Mouse (Mus musculus) heart, embryonic 10.5 days (tissue): Measurements from ENCODE around the gene Zmym3. TPM values are rescaled to one million over a fixed set of nuclear protein-coding genes. Genes with fewer than 3 reads are reported as not detected.

Source experiments
- DNase-seq: peaks from one replicate; pipeline ENCODE4 v3.0.0-alpha.2; 2017; ENCODE audit warnings: low spot score
- H3K27ac ChIP-seq: fragments of 300-500 bp; sonication (generic); 2 replicates; pipeline ENCODE4 v1.5.1; 2016; ENCODE audit warnings: mild to moderate bottlenecking
- H3K27me3 ChIP-seq: fragments of 300-500 bp; sonication (generic); 2 replicates; pipeline ENCODE4 v1.6.1; 2016; ENCODE audit warnings: mild to moderate bottlenecking; ENCODE audit not compliant: poor library complexity, insufficient read depth, severe bottlenecking
- H3K36me3 ChIP-seq: fragments of 300-500 bp; sonication (generic); 2 replicates; pipeline ENCODE4 v1.6.1; 2016; ENCODE audit warnings: mild to moderate bottlenecking, moderate library complexity
- H3K4me1 ChIP-seq: fragments of 300-500 bp; sonication (generic); 2 replicates; pipeline ENCODE4 v1.6.1; 2016; ENCODE audit warnings: mild to moderate bottlenecking
- H3K4me3 ChIP-seq: fragments of 300-500 bp; sonication (generic); 2 replicates; pipeline ENCODE4 v1.5.1; 2016; ENCODE audit warnings: mild to moderate bottlenecking, moderate library complexity
- H3K9me3 ChIP-seq: fragments of 300-500 bp; sonication (generic); 2 replicates; pipeline ENCODE4 v1.6.1; 2016; ENCODE audit warnings: mild to moderate bottlenecking, moderate library complexity
- WGBS: fragments of 180-500 bp; shearing (Covaris S2); methylation state at CpG from one replicate; pipeline ENCODE4 v1.1.7; 2016; 5-methylcytosine and 5-hydroxymethylcytosine counted together
- polyA plus RNA-seq: library from polyadenylated mRNA; unstranded; fragments of >200 nt; fragmentation: Nextera tagmentation; extraction: Ambion mirVana; gene quantifications from 2 replicates; pipeline ENCODE4 v1.2.1, GENCODE M21; 2016

Zmym3 gene
- 30.3 and 31.5 TPM in 2 replicates for polyA plus RNA-seq

DNA sequence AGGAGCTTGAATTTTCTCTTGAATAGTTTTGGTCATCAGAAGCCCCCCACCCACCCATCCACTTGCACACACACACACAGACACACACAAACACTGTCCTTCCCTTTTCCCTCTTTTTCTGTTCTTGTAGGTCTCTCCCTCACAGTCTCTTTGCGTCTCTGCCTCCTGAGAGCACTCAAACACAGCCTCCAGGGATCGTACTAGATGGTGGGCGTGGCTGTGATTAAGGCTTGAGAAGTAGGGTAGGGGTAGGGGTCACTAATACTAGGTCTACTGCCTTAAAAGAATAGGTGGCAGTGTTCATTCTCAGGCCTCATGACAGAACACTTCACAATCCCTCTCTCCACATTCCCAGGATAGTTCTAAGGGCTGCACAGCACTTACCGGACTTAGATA lies at the start of gene Zmym3:
Gene Zmym3 (minus strand): TSS at position 150 of the 396 bp plus-strand sequence.
- WGBS, result 24% methylated on average over 4 of the region's 4 CpGs
- Histone ChIP-seq H3K36me3 (peaks cover 10% of the 10 kb centered on the region; the same call in 1 of the 2 replicates), H3K4me1 (peaks cover 11% of the 10 kb centered on the region), H3K27ac (peak within 1 kb of the TSS; percentile 90), H3K9me3 (no peaks in the 10 kb centered on the region), H3K4me3 (peak within 1 kb of the TSS; percentile 70), H3K27me3 (peaks cover 15% of the 10 kb centered on the region; the same call in 1 of the 2 replicates)
- DNase-seq, result no peak

DNA sequence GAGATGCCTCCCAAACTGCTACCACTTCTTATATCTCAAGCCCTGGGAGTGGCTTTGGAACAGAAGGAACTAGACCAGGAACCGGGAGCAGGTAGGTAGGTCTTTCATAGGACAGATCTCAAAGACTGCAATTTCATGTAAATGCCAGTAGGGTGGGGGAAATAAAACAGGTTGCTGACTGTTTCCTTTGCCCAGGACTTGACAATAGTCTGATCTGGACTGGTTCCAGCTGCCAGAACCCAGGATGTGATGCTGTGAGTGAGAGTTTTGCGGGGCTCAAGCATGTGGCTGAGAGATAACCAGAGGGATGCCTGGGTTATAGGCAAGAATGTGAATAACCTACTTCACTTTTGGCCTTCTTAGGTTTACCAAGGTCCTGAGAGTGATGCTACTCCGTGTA lies 30.9 kb upstream of the Zmym3 start:
- Histone ChIP-seq H3K4me1 (no peaks in the 10 kb centered on the region), H3K27ac (no peak overlapping the region), H3K27me3 (no peaks in the 10 kb centered on the region), H3K36me3 (peaks cover 65% of the 10 kb centered on the region), H3K9me3 (no peaks in the 10 kb centered on the region), H3K4me3 (no peak overlapping the region)
- DNase-seq, result no peak
- 74% methylated on average over 3 of the region's 3 CpGs for WGBS

DNA sequence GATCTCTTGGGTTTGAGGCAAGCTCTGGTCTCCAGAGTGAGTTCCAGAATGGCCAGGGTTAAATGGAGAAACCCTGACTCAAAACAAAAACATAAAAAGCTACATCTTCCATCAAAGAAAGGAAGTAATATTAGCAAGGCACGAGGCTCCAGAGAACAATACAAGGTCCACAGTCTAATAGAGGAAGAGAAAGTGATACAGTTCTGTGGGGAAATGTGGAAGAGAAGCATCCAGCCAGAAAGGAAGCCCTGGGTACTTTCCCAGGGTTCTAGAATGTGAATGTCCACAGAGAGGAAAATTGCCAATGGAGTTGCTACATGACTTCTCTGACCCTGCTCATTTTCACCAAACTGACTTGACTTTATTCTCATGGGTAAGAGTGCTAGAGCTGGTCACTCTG lies 30.5 kb upstream of the Zmym3 start:
- H3K27ac ChIP-seq, result no peak overlapping the region
- no peak overlapping the region for H3K4me3 ChIP-seq
- no peaks in the 10 kb centered on the region for H3K4me1 ChIP-seq
- 67% methylated on average over 1 of the region's 1 CpGs for WGBS
- no peak for DNase-seq
- peaks cover 70% of the 10 kb centered on the region for H3K36me3 ChIP-seq
- H3K27me3 ChIP-seq, result no peaks in the 10 kb centered on the region
- H3K9me3 ChIP-seq, result no peaks in the 10 kb centered on the region

DNA sequence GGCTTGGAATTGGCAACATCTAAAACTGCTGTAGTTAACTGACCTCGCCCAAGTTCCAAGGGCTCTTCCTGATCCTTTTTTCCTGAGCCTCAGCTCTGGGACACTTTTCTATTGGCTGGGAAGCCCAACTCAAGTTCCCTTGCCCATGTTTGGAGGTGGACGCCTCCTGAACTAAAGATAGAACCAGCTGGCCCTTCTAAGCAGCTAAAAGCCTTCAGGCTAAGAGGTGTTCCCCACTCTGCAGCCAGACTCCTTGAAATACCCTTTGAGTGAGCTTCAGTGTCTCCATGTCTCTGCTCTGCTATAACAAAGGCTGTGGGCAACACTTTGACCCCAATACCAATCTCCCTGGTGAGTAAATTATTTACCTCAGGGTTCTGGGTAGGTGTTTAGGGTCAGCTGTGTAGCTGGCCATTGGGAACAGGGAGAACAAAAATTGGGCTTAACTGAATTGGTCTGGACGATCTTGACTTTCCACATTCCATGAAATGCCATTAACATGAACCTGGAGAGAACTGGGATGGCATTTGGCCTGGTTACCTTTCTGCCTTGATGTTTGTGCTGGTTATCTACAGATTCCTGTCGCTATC lies 28.3 kb upstream of the Zmym3 start, which contains the start of gene Itgb1bp2:
Gene Itgb1bp2 (plus strand): TSS at position 203 of the 590 bp plus-strand sequence.
- 56% methylated on average over 4 of the region's 4 CpGs for WGBS
- DNase-seq, result peak; percentile 76
- Histone ChIP-seq H3K9me3 (no peaks in the 10 kb centered on the region), H3K27ac (peak within 1 kb of the TSS; percentile 45; the same call in 1 of the 2 replicates), H3K4me1 (no peaks in the 10 kb centered on the region), H3K36me3 (peaks cover 85% of the 10 kb centered on the region), H3K27me3 (no peaks in the 10 kb centered on the region), H3K4me3 (peak within 1 kb of the TSS; percentile 39; the same call in 1 of the 2 replicates)

DNA sequence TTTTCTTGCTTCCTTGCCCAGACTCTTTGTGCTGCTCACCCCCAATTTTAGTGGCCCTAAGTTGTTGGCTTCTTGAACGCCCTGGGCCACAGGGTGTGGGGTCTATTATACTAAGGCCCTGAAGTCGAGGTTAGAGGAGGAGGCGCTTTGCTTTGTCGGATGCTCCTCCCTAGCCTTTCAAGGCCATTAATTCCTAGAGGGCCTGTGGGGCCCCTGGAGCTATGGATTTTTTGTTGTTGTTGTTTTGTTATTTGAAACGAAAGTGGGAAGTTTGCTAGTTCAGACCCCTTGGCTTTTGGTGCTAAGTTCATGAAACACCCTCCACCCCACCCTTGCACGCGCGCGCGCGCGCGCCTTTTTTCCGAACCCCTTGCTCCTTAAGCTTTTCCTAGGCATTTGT lies 9.3 kb upstream of the Zmym3 start:
- no peaks in the 10 kb centered on the region for H3K9me3 ChIP-seq
- no peaks in the 10 kb centered on the region for H3K4me1 ChIP-seq
- peak overlapping the region; percentile 71 for H3K4me3 ChIP-seq
- H3K27me3 ChIP-seq, result peaks cover 7% of the 10 kb centered on the region; the same call in 1 of the 2 replicates
- no peak for DNase-seq
- H3K27ac ChIP-seq, result peak overlapping the region; percentile 94
- peaks cover 16% of the 10 kb centered on the region for H3K36me3 ChIP-seq
- 13% methylated on average over 14 of the region's 14 CpGs for WGBS

DNA sequence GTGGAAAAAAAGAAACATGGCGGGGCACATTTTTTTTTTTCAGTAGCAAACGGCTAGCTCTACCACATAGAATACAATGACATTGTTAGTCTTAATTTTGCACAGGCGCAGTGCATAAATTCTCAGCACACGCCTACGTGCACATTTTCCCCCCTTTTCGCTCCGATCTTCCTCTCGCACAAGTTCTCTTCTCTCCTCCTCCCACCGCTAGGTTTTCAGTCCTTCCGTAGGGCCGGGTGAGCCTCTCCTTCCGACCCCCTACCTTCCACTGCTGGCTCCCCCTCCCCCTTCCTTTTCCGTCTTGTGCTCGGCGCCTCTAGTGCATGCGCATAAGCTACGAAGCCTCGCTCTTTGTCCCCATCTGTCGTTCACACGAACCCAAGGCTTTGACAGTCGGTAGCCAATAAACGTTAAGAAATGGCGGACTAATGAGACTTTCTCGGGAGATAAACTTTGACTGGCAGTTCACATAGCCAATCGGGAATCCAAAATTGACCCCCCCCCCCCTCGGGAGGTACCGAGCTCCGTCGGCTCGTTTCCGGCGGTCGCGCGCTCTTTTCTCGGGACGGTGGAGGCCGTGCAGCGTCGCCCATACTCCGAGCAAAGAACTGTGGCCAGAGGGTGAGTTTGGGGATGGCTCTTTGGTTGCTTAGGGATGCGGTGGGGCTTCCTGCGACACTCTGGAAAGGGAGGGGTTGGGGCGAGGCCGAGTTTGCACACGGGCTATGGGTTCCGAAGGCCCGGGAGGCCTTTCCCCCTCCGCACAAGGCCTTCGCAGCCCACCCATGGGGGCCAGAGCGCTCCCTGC lies 8.7 kb upstream of the Zmym3 start, which contains the start of gene Nono:
Gene Nono (plus strand): TSS at position 177 of the 808 bp plus-strand sequence.
- DNase-seq, result peak; percentile 96
- peaks cover 16% of the 10 kb centered on the region for H3K36me3 ChIP-seq
- WGBS, result 20% methylated on average over 51 of the region's 51 CpGs

DNA sequence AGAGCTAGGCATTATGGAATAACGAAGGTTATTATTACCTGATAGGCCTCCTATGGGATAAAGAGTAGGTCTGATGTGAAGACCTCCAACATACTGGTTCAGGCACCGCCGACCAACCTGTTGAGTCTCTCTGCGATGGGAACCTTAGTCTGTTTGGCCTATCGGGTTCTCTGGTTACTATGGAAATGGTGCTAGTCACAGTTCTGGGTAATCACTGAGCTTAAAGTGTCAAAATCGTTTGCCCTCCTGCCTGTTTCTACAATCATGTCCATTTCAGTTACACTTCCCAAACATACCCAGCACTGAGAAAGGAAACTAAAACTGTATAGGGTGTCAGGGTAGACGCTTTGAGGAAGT lies 8.1 kb upstream of the Zmym3 start:
- Histone ChIP-seq H3K4me3 (peak overlapping the region; percentile 71), H3K4me1 (no peaks in the 10 kb centered on the region), H3K27ac (peak overlapping the region; percentile 94), H3K9me3 (no peaks in the 10 kb centered on the region), H3K36me3 (peaks cover 16% of the 10 kb centered on the region), H3K27me3 (peaks cover 7% of the 10 kb centered on the region; the same call in 1 of the 2 replicates)
- DNase-seq, result no peak
- WGBS, result 27% methylated on average over 7 of the region's 7 CpGs

More for the DNA sequence above, 8.7 kb upstream of the Zmym3 start, which contains the start of gene Nono:
- Histone ChIP-seq H3K4me1 (no peaks in the 10 kb centered on the region), H3K27ac (peak within 1 kb of the TSS; percentile 94), H3K27me3 (peaks cover 7% of the 10 kb centered on the region; the same call in 1 of the 2 replicates), H3K9me3 (no peaks in the 10 kb centered on the region), H3K4me3 (peak within 1 kb of the TSS; percentile 71)

DNA sequence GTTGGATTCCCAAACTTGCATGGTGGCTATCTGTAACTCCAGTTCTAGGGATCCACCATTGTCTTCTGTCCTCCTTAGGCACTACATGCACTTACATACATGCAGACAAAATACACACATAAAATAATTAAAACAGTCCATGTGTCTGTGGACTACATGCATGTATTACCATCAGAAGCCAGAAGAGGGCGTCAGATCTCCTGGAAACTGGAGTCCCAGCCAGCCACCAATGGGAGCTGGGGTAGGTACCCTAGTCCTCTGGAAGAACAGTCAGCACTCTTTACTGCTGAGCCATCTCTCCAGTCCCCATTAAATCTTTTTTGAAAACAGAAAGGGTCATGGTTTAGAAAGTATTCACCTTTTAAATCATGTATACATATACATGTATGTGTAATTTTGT lies 7.1 kb upstream of the Zmym3 start:
- 4% methylated on average over 1 of the region's 1 CpGs for WGBS
- H3K4me3 ChIP-seq, result no peak overlapping the region
- no peak overlapping the region for H3K27ac ChIP-seq
- H3K9me3 ChIP-seq, result no peaks in the 10 kb centered on the region
- H3K4me1 ChIP-seq, result no peaks in the 10 kb centered on the region
- H3K36me3 ChIP-seq, result peaks cover 11% of the 10 kb centered on the region; the same call in 1 of the 2 replicates
- peaks cover 7% of the 10 kb centered on the region; the same call in 1 of the 2 replicates for H3K27me3 ChIP-seq
- DNase-seq, result no peak

DNA sequence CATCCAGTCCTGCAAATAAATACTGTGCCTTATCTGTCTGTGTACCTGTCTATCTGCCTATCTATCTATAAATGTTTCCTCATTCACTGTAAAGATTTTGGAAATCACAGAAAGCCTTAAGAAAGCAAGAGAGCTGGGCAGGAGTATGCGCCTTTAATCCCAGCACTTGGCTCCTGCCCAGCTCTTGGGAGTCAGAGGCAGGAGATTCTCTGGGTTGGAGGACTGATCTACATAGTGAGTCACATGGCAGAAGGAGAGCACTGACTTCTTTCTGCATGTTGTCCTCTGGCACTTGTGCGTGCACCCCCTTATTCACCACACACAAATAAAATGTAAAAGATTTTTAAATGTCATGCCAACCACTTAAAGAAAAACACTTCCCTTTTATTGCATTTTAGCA lies 2.8 kb upstream of the Zmym3 start:
- no peak for DNase-seq
- Histone ChIP-seq H3K27ac (no peak overlapping the region), H3K4me3 (no peak overlapping the region), H3K9me3 (no peaks in the 10 kb centered on the region), H3K4me1 (peaks cover 3% of the 10 kb centered on the region), H3K27me3 (0 out of 2 replicates have a peak, but pooled peaks cover 14% of the 10 kb centered on the region), H3K36me3 (no peaks in the 10 kb centered on the region)
- WGBS, result 77% methylated on average over 2 of the region's 2 CpGs

DNA sequence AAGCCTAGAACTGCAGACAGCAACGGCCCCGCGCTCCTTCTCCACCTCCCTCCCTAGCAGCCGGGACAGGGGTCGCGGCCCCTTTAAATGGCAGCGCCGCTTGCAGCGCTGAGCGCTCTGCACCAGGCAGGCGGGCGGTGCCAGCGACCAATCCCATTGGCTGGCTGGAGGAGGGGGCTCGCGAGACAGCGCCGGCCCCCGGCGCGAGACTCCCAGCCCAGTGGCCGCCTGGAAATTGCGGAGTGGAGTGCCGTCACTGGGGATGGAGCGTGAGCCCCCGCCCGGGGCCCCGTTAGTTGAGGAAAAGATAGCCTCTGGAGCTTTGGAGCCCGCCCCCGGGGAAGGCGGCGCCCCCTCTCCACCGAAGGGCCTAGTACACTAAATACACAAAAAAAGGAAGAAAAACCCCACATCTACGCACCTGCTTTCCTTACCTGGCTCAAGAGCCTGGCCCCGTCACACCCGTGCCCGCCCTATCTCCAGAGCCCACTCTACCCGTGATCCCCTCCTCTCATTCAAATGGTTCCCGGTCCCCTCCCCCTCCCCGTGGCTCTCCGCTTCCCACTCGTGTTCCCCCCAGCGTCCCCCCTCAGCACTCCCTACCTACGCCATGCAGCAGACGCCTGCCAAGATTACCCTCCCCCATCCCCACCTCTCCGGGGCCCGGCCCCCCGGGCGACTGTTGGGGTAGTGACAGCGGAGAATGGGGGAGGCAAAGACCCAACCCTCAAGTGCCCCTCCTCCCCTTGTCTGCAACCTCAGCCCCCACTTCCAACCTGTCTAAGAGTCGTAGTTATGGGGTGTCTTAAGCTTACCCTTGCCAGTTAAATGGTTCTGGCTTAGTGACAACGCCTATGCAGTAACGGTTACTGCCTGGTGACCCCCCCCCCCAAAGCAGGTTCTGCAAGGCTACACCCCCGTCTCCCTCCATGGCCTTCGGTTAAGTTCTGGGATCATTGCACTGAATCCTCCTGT lies 637 bp downstream of the Zmym3 start:
- peak; percentile 92 for DNase-seq
- peaks cover 11% of the 10 kb centered on the region for H3K4me1 ChIP-seq
- H3K36me3 ChIP-seq, result peaks cover 17% of the 10 kb centered on the region; the same call in 1 of the 2 replicates
- H3K27ac ChIP-seq, result peak overlapping the region; percentile 90
- peaks cover 15% of the 10 kb centered on the region; the same call in 1 of the 2 replicates for H3K27me3 ChIP-seq
- no peaks in the 10 kb centered on the region for H3K9me3 ChIP-seq
- peak overlapping the region; percentile 70 for H3K4me3 ChIP-seq
- 15% methylated on average over 51 of the region's 54 CpGs for WGBS

DNA sequence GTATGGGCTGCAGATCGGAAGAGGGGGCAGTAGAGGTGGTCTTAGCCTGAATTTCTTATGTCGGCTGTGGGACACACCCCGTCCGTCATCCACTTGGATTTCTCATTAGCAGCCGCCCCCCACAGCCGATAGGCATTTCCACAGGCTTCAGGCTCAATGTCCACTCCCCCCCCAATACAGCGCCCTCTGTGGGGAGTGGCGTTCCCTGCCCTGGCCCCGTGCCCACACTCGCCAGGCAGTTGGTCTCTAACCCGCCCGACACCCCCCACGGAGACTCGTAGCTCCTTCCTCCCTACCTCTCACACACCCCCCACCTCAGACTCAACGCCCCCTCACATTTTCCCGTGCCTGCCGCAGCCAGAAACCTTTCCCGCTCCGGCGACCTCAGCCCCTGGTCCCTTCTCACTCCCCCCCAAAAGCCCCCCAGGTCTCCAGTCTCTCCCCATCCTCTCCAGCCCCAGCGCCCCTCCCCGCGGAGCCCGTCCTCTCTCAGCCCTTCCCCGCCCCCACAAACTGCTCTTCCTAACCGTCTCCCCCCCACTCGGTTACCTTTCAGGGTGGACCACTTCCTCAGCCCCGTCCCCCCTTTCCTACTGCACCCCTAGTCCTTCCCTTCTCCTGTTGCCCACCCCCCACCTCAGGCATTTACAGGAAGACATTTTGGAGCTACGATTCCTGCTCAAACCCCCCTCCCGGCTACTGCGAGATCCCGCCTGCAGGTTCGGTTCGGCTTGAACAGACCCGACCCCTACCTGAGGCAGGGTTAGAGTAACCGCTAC lies 1.5 kb downstream of the Zmym3 start:
- Histone ChIP-seq H3K4me3 (peak overlapping the region; percentile 70), H3K4me1 (peaks cover 11% of the 10 kb centered on the region), H3K27me3 (peaks cover 15% of the 10 kb centered on the region; the same call in 1 of the 2 replicates), H3K27ac (peak overlapping the region; percentile 90), H3K36me3 (peaks cover 22% of the 10 kb centered on the region), H3K9me3 (no peaks in the 10 kb centered on the region)
- WGBS, result 18% methylated on average over 36 of the region's 36 CpGs
- no peak for DNase-seq
